Mouse (Mus musculus) CD4-positive, CD25-positive, alpha-beta regulatory T cell, adult 2 months (primary cell): Measurements from ENCODE around the gene Stk32b.

Experiments
- DNase-seq: peaks from one replicate; pipeline ENCODE4 v3.0.0-alpha.2; 2012; ENCODE audit warnings: low read depth, low spot score

The Stk32b gene

DNA sequence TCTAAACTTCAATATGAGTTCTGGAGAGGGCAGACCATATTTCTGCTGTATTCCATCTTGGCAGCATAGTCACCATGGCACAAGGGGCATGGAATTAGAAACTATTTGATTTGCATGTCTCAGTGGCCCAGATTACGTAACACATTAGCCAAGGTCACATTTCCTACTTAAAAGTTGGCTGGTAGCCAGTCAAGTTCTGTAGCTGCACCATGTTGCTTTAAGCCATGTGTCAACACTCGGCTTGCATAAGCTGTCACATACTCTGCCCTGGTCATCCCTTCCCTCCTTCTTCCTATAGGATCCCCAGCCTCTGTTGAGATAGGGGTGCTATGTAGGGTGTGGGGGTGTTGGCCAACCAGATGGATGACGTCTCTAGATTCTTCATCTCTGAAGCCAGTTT is 196.5 kb downstream of the Stk32b start:
- no peak for DNase-seq

DNA sequence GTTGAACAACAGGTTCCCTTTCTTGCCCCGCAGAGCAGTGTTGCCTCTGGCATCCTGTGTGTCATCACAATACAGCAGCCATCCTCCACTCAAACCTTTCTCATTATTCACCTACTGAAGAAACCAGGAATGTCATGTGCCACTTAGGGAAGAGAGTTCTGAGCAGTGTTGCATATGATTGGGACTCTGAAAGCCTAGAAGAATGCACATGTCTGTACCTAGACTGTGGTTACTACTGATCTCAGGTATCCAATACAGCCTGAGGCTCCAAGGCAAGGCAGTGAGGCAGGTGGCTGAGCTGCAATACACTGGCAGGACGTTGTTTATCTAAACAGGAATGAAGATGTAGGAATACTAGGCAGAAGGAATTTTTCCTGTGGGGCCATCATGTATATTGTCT is 204.5 kb downstream of the Stk32b start:
- no peak for DNase-seq

DNA sequence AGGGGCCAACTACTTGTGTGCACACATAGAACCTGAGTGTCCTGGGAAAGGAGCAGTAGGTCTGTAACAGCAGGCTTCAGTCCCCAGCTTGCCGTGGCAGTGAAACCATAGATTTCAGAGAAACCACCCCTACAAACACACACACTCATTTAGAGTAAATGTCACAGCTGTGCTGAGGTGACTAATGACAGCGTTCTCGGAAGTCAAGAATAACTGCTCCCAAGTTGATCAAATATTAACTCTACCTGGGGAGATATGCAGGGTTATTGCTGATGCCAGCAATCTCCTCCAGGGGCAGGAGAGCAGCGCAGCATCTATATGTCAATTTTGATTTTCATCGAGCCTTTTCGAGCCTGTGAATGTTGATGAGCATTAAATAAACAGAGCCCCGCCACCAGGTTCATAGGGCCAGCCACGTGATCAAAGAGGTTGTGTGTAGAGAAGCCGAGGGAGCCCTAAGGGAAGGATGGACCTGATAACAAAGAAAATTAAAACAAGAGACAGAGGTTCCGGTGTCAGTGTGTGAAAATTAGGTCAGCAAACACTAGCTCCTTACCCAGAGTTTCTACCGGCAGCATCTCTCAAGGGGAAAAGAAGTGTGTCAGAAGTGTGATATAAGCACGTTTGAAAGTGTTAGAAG is 210.0 kb downstream of the Stk32b start:
- no peak for DNase-seq

DNA sequence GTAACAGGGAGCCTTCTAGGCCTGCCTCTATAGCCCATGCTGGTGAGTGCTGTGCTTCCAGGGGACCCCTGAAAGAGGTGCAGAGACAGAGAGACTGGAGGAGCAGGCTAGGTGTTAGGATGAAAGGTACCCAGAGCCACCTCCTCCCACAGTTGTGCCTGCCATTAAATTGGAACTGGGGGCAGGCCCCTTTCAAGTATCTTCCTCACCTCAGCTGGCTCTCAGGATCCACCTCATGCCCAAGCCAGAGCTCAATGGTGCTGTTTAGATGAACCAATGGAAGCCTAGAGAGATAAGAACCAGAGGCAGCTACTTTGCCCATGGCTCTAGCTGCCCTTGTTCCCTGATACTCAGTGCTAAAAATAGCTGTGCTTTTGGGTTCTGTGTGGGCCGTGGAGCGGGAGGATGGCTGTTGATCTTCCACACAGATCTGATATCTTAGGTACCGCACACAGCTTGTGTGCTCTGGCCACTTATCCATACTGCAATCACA is 221.9 kb downstream of the Stk32b start:
- no peak for DNase-seq

DNA sequence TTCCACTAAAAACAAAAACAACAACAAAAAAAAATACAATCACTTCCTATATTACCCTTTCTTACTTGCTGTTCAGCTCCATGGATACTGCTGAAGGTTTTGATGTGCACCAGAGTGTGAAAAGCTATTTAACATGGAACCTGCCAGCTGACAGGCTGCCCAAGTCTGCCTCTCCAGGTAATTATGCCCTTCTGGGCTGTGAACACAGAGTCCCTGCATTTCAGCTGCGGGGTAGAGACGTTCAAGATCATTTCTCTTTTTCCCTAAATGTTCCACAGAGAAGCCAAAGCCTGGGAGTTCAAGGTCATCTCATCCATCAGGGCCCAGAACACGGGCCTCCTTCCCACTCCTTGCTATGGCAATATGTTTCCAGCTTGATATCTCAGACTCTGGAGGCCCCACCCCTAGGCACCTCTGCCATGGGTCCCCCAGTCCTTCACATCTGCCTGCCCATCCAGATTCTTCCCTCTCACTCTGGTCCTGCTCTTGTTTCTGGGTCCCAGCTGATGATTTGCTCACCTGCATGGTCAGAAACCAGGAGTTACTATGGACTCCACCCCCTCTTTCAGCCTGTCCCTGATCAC is 244.9 kb downstream of the Stk32b start:
- DNase-seq = no peak

DNA sequence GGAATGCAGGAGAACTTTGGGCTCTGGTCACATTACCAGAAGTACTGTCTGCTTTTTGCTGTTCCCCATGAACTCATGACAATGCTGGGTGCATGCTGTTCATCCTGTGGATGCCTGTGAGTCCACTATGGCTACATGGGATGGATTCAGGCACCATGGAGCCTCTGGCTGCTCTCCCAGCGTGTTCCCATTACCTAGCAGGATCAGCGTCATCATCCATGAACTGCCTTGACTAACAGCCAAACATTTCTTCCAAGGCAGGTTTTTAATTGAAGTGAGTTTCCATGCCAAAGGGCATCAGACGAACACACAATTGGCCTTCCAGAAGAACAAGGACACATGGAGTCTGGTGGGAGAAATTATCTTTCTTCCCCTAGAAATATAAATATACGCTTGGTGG is 245.4 kb downstream of the Stk32b start:
- no peak for DNase-seq

DNA sequence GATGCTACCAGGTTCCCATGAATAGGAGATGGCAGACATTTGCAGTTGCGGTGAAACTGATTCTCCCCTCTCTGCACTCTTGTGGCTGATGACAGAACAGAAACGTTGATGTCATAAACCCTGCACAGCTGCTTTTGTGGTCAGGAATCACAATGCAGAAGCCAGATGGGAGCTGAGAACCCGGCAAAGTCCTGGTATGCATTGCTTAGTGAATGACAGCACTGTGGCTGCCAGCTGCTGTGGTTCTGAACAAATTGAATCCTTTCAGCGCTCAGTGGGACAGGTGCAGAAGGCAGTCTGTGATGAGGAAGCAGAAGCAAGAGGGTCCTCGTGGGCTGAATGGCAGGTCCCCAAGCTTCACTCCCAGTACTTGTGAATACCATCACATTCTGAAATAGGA is 247.9 kb downstream of the Stk32b start:
- DNase-seq = no peak

DNA sequence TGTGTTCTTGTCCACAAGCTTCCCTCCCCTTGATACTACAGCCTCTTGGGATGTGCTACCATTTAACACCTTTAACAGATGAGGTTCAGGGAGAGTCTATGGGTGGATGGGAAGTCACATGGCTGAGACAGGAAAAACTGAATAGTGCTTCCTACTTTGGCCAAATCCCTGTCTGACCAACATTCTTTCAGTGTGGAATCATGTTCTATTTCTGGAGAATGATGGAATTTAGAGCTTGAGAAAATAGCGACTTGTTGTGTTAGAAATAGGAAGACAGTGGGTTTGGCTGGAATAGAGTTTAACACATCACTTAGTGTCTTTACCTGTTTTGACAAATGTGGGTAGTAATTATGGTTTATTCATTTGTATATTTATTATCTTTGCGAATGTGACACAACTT is 249.3 kb downstream of the Stk32b start:
- no peak for DNase-seq

DNA sequence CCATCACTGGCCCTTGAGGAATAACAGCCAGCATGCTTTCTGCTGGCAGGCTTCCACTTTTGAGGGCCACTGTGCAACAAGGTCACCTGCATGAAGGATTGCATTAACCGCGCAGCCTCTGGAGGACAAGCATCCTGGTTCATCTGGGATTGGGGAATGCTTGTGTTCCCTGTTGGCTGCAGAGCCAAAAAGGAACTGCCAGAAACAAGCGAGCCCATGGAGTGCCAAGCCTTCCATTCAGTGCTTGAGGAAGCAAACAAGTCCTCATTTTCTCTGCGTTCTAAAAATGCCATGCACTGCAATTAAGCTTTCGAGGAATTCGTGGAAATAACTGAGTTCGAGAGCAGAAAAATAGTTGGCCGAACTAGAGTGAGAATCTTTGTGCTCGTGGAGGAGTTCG is 251.5 kb downstream of the Stk32b start:
- DNase-seq = no peak

DNA sequence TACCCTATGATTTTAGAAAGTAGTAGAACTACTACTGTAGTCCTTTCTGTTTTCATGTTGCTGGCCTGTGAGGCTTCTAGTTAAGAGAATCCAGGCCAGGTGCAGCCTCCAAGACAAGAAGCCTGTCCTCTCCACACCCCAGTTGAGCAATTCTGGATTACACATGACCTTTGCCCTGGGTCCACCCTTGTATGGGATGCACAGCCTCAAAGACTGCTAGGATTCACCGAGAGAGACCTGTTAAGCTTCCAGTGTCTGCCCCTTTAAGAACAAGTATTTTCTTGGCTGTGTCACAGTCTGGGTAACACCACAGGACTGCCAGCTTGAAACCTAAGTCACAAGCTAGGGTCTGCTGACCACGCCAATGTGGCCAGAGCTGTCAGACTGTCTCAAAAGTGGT is 258.7 kb downstream of the Stk32b start:
- DNase-seq = no peak

DNA sequence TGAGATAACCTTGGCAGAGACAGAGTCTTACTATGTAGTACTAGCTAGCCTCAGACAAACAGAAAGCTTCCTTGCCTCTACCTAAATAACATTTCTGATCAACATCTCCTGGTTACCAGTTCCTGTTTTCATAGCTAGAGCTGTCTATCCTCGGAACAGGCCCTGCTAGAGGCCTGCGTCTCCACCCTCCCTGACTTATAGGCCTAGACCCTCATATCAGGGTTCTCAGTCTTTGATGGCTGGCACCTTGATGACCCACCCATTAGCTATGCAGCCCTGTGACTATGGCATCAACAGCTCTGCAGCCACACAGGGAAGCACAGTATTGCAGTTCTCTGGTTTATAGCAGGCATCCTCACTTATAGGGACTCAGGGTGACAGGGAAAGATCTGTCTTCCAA is 259.1 kb downstream of the Stk32b start:
- no peak for DNase-seq

DNA sequence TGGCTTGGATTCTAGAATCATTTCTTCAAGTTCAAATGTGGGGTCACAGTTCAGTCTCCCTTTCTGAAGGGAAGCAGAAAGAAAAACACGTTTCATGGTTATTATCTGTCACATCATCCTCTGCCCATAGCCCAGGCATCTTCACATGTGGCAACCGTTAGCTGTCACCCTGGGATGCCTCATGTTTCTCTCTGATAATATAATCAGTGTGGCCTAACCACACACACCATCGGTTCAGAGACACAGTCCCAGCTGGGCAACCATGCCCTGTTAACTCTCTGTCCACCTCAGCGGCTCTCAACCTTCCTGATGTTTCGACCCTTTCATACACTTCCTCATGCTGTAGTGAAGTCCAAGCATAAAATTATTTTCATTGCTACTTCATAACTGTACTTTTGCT is 259.8 kb downstream of the Stk32b start:
- no peak for DNase-seq

DNA sequence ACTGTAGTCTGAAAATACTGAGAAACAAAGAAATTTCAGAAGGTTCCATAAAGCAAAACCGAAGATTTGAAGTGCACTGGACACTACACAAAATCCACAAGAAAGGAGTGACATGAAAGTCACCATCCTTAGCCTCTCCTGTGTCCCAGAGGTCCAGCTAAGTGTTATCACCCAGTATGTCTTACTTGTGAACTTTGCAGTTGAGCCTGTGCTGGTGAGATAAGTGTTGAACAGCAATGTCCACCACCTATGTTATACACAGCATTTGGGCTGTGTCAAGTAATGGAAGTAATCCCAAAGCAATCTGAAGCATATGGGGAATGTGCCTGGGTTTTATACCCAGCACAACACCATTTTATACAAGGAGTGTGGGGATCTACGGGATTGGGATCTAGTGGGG is 260.4 kb downstream of the Stk32b start:
- no peak for DNase-seq

DNA sequence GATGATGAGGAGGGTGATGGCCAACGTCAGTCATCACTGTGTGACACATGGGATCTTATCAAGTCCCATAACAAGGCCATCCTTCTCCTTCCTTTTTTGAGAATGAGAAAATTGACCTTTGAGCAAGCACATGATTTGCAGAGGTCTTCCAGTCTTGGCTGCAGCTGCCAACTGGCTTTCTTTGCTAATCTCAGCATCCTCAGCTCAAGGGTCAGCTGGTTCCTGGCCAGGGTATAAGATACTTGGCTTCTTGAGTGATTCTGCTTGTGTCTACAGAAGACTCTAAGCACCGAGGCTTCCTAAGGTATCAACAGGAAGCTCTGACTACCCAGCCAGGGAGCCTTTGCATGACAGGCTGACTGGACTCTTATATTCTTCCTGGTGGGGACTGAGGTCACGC is 269.4 kb downstream of the Stk32b start:
- DNase-seq = no peak

DNA sequence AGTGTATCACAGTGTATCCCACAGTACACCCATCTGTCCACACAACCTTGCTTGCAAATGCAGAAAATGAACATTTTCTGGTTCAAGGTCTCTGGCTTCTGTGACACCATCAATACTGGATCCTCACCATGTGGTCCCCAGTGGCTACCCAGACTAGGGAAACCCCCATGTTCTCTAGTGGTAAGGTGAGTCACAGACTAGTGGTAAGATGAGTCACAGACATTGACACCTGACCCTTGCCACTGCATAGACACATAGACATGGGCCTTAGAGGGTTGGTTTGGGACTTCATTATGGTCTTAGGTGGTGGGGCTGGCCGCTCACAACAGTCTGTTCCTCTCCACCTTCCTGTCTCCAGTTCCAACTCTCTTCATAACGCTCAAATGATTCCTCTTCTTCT is 274.2 kb downstream of the Stk32b start:
- no peak for DNase-seq

DNA sequence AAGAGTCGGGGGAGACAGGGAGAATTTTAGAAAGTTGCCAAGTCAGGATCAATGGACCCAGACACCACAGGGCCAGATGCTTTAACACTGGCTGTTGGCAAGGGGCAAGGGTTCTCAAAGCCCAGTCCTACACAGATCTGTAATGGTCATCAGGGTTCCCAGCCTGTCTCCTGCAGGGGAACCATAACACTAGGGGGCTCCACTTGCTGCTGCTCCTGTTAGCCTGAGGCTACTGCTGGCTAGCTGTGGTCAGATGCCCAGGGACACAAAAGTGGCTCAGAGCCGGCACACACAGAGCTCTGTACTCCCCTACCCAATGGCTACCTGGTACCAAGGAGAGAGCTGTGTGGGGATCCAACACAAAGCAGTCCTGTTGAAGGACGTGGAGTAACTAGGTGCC is 281.6 kb downstream of the Stk32b start:
- no peak for DNase-seq

DNA sequence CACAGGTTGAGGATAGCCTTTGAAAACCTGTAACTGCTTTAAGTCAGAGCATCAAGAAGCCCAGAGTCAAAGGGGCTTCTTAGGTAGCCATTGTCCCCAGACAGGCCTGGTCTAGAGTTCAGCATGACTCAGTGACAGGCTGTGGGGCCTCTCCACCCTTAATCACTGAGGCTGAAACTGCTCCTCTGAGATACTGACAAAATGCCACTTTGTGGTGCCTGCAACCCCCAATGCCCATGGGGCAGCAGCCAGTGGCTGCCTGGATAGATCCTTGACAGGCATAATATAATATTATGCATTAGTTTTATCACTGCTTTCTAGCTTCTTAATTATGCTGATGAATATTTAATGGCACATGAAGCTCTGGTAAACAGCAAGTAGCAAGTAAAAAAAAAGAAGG is 289.8 kb downstream of the Stk32b start:
- DNase-seq = no peak

DNA sequence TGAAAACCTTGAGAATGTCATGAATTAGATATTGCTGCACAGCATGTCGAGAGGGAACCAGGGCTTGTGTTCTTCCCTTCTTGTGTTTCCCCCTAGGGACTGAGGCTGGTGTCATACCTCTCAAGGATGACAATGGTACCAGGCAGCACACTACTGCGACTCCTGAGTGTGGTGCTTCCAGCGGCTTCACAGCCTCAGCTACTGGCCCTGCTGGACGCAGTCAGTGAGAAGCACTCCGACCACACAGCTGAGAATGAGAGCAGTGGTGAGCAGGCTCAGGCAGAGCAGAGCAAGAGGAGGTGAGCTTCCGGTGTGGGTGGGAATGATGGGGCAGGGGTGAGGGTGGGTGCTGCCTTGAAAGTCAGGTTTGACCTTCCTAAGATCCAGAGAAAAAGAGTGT is 297.9 kb downstream of the Stk32b start:
- DNase-seq = no peak
